Mouse (Mus musculus): ENCODE measurements at regions not wholly inside any gene's neighbourhood (a gene's known extent, or its start where the extent isn't known, plus 50 kb on each side); places are given as distances from the start of the nearest gene placed in this dataset.

DNA sequence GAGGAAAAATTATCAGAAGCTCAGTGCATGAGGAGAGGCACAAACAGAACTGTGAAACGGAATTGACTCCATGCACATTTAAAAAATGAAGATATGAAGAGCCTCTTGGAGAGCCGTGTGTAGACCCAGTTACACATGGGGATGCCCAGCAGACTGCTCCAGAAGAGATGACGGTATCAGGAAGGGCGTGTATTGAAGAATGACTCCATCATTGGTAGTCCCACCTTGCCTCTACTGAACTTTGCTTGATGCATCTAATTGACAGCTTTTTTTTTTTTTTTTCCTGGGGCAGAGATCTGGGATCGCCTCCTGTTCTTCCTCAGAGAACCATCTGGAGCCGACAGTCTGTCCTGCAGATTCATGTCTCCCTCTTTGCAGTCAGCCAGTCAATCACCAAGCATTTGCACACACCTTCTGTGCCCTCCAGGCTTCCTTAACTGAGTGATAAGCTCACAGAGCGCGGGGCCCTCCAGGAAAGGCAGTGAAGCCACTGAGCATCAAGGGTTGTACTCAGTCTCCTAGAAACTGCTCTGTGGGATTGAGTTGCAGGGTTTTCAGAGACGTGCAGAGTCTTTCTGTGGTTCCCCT lies 57.6 kb upstream of the D1Pas1 start:
- DNase-seq (ENCODE audit: inconsistent ontology term): no peak

DNA sequence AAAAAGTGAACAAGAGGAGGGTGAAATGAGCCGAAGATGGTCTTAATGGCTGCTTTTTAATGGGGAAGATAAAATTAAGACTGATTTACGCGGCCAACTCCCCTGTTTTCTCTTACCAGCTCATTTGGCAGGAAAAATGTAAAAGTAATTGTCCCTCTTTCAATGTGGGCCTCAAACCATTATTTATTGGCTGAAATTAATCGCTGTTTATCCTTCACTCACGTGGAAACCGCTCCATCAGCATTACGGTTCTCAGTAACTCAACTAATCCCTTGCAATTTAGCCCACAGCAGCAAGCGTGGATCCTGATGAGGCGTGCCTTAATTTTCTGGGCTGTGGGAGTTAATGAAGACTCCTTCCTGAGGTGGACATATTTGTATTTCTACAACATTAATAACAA lies 58.1 kb upstream of the D1Pas1 start:
- DNase-seq (ENCODE audit: inconsistent ontology term): no peak

DNA sequence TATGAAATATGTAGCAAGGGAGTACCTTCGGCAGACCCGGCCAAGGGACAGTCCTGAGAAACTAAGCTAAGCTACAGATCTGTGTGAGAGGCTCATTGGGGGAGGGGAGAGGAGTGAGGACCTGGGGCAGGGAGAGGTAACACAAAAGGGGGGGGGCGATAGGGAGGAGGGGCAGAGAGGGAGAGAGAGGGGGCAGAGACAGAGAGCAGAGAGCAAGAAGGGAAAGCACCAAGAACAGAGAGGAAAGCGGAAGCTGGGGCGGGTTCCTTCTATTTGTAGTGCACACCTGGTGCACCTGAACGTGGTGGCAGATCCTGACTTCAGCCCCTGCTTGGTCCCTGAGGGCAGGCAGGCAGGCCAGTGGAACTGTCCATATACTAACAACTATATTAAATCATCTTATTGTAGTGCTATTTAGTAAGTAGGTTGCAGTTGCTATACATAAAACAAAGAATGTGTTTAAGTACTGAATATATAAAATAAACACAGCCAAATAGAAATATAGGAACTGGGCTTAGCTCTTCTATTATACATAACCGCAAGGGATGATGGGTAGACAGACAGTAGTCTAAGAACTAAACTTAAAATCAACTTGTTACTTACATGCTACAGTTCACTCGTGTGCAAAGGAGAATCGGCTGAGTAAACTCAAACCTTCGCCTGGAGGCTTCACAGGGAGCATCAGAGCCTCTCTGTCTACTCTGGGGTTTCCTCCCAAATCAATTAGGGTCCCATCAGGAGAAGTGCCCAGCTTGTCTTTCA lies 59.6 kb upstream of the D1Pas1 start:
- no peak for DNase-seq (ENCODE audit: inconsistent ontology term)

DNA sequence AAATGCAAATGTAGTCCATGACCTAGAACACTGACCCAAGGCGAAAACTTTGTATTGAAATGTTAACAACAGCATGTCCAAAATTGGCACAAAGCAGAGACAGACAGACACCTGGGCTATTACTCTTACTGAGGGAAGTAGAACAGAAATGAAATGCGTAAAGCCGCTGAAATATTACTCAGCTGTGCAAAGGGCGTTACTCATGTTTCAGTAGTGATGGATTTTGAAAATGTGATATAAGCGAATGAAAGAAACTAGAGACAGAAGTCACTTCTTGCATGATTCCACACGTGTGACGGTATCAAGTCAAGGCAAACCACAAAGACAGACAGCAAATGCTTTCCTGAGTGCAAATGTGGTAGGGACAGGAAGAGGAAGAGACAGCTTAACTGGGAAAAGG lies 61.3 kb upstream of the D1Pas1 start:
- no peak for DNase-seq (ENCODE audit: inconsistent ontology term)

DNA sequence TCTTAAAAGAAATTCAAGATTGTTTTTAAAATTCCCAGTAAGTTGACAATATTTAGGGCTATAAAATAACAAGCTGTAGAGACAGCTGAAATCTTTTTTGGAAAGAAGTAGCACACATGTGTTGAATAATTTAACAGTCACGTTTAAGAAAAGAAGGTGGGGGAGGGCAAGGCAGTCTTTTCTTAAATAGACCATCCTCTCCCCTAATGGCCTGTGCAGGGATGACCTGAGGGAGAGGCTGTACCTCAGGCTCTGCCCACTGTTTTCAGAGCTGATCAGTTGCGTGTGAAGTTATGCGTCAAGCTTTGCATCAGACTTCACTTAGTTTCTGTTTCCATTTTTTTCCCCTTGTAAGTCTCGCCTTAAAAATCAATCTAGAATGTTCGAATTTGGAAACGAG lies 65.7 kb upstream of the D1Pas1 start:
- no peak for DNase-seq (ENCODE audit: inconsistent ontology term)

DNA sequence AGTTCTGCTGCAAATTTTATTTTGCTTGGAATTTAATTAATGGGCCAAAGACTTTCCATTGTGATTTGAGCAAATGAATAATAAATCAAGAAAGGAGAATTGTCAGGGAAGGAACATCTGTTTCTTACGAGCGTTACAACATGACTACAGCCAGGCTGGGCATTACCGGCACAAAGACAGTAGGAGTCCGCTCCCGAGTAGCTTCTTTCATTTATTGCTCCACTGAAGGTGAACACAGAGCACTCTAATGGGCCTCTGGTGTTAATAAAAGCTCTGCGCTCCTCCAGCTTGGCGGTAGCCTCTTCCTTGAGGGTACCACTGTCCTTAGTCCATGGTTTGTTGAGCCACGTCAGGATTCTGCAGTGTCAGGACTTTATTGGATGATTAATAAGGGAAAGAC lies 69.0 kb upstream of the D1Pas1 start:
- DNase-seq (ENCODE audit: inconsistent ontology term): no peak

DNA sequence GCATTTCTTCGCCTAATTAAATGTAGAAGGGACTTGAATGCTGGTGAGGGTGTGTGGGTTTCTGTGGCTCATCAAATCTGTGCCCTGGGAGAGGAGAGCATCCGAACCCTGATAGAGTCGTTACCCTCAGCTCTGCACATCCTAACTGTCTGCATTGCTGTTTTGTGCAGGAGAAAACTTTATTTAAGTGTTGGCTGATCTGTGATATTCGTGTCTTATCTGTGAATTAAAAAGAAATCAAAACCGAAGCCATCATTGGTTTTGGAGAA lies 77.7 kb upstream of the D1Pas1 start:
- no peak for DNase-seq (ENCODE audit: inconsistent ontology term)

DNA sequence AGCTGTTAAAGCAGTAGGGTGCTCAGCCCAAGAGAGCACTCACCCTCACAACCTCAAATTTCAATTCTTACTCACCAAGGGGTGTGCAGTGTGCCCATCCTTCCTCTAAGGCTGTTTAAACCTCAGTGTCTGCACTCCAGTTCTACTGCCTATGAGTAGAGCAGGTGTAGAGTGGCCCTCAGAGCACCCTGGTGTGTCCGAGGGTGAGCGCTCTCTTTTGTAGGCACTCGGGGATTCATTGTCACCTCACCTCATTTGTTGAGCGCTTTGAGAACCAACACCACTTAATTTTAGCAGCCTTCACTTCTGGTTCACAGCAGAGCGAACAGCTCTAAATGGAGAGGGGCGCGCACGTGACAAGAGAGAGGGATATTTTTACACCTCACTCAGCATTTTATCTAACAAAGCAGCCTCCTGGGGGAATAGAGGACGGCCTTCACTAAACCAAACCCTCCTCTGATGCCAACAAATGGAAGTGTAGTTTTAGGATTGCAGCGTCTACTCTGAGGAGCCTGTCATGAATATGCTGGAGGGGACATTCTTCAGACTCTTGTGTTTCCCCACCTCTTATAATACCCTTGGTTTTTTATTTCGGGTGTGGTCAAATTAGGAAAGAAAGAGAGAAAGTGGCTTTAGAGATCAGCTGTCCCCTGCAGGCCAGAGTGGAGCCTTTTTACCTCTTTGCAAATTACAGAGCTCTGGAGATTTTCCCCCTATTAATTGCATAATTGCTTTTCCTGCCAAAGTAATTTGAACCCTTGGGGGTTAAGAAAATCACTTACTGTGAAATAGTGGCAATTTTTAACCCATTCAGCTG lies 78.2 kb upstream of the D1Pas1 start:
- no peak for DNase-seq (ENCODE audit: inconsistent ontology term)

DNA sequence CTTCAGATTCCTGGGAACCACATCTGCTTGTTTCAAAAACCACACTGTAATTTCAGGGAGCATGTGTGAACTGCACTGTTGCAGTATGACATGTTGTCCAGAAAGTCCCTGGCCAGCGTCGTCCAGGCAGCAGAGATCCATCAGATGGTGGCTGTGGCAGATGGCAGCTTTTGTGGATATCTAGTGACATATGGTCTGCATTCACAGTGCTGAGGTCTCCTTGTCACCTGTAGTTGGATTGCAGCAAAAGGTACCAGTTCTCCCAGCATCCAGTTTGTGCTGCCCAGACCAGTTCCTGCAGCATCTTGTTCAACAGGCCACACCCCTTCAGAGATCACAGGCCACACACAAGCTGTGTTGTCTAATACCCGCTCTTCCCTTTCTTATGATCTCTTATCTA lies 80.1 kb upstream of the D1Pas1 start:
- no peak for DNase-seq (ENCODE audit: inconsistent ontology term)

DNA sequence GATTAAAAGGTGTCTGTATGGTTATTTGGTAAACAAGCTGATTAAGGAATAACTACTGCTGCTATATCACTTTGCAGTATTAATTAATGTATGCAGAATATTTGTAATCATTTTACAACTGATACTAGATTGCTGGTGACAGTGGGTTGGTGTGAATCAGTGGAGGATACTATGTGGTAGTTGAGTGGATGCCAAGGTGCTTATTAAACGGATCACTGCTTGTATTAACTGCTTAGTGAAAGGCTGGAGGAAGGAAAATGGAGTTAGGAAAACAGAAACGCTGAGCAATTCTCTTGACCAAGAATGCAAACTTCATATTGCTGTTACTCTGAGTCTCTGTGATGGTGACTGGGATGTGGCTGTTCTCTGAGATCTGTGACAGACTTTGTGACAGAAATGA lies 86.8 kb upstream of the D1Pas1 start:
- peak; percentile 50 for DNase-seq (ENCODE audit: inconsistent ontology term)

DNA sequence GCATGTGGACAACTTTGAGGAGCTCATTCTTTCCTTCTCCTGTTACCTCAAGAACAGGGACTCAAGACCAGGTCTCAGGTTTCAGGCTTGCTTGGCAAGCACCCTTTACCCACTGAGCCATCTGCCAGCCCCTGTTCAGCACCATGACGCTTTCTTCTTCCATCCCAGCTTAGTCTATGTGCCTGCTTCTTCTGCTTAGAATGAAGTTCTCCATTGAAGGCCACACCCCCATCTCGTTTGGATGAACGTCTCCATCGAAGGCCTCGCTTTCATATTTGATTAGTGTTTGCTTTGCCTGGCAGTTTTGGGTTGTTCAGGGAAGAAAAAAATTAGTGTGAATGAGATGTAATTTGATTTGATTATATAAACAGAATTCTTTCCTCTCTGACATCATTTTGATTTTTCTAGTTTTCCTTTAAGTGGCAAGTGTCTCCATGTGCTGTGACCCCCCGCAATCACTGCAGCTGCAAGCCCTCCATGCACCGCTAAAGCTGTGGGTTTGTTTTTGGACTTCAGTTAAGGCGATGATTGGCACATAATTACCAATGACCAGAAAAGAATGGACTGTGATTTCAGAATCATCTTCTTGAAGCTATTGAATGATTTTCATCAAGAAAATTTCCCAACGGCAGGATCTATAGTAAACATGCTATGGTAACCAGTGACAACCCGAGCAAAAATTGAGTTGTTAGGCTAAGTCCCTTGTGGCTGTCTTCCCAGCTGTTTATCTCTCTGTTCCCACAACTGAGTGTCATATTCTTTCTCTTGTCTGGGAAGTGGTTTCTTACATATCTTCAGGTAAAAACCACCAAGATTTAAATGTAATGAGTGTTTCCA lies 106.4 kb upstream of the D1Pas1 start:
- no peak for DNase-seq (ENCODE audit: inconsistent ontology term)

DNA sequence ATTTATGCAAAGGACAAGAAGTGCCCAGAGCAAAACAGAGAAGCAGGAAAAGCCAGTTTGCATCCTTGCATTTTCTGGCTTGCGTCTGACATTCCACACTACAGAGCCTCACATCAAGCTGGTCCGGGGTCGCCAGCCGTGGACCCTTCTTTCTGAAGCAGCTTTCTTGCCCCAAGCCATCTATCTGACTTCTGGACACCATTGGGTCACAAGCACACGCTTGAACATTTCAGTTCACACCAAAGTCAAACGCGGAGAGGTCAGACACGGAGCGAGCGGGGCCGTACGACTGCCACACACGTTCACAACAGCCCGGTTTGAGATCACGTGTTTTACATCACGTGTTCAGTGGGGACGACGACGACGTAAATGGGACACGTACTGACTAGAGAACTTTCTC lies 108.9 kb upstream of the D1Pas1 start:
- no peak for DNase-seq (ENCODE audit: inconsistent ontology term)

DNA sequence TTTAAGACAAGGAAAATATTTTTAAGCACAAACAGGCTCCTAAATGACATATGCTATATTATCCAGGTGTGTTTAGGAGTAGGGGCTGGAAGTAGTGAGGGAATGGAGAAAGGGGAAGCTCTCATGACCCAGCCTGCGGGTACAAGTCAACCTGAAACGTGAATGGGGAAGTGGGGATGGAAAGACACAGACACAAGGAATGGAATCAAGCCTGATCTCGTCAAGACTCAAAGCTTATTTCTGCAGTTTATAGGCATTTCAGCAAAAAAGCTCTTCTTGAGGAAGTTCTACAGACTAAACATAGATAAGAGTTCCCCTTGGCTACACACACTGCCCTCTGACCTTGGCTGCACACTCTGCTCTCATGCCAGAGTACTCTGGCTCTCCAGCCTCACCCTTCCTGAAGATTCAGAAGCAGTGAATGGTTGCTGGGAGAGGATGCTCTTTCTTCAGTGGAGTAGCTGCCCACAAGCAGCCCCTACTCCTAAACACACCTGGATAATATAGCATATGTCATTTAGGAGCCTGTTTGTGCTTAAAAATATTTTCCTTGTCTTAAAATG lies 106.4 kb upstream of the Rrp15 start:
- DNase-seq (ENCODE audit: inconsistent ontology term): no peak

DNA sequence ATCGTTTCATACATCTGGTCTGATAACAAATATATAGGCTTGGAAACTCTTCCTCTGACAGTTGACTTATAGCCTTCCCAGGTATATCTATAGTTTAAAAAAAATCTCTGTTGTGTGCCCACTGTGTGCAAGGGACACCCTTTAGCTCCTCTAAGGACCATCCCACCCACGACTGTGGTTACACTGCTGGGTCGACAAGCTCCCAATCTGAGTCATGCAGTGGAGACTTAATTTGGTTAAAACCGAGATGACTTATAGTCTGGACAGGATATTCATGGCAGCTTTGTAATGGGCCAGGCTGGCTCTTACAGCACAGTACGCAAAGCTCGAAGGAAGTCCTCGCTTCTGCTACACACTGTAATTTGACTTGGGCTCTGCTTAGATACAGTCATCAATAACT lies 96.1 kb upstream of the Rrp15 start:
- no peak for DNase-seq (ENCODE audit: inconsistent ontology term)

DNA sequence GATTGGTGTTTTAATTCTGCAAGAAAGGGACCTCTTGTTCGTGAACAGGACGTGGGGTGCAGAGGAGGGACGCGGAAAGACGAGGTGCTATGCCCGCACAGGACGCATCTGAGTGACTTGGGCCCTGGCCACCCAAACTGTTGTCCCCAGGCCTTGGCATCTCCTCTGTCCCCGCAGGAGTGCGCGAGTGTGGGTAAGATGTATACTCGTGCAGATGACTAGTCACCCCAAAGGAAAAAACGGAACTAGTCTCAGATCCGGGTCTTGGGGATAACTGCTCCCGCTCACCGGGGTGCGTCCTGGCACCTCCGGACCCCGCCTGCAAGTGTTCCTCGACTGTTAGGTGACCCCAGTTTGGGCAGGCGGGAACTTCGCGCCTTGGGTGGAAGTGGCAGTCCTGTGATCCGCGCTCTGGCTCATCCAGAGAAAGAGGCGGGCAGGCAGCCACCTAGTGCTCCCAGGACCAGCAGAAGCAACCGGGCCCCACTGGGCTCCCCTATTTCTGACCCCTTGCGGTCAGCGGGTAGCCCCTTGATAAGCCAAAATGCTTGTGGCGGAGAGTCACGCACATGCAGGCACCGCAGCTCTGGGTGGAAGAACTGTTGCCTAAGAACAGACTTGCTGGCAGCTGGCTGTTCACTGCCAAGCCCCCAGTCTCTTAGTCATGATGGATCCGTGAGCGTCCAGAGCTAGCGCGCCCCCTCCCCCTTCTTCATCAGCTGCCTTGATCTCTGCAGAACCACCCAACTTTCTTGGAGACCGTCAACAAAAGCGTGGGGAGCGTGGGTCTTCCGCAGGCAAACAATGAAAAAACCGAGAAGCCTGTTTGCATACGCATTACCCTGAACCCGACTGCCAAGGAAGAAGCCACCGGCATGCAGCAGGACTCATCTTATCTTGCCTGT lies 85.0 kb upstream of the Rrp15 start:
- peak; percentile 61 for DNase-seq (ENCODE audit: inconsistent ontology term)

DNA sequence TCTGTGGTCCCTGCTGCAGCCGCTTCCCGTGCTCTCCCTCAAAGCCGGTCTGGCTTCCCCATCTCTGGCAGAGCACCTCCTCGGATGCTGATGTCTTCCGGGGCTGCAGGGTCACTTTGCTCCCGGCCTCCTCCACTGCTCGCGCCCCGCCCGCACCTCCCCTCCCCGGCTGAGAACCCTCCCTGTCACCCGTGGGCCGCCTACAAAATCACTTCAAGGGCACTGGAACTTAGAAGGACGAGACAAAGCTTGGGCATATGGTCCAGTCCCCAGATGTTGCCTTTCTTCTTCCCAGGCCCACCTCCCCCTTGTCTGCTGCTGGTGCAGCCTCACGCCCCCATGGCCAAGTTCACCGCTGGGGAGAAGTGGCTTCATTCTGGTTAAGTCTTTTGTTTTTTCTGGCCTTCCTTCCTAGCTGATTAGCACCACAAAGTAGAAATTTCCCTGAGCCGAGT lies 84.3 kb upstream of the Rrp15 start:
- peak; percentile 35 for DNase-seq (ENCODE audit: inconsistent ontology term)

DNA sequence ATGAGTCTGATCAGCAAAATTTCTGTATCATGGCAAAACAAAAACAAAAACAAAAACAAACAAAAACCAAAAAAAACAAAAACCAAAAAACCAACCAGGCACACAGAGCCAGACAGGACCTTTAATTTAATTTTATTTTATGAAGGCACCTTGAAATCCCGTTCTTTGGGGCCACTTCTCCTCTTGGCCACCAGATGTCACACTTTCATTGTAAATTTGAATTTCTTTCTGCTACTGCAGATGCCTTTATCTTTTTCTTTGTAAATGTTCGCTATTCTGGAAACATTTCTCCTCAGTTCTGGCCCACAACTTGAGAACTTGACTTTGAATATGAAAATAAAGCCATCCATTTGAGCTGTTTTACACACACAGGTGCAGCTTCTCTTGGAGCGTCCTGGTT lies 78.6 kb upstream of the Rrp15 start:
- peak; percentile 60 for DNase-seq (ENCODE audit: inconsistent ontology term)

DNA sequence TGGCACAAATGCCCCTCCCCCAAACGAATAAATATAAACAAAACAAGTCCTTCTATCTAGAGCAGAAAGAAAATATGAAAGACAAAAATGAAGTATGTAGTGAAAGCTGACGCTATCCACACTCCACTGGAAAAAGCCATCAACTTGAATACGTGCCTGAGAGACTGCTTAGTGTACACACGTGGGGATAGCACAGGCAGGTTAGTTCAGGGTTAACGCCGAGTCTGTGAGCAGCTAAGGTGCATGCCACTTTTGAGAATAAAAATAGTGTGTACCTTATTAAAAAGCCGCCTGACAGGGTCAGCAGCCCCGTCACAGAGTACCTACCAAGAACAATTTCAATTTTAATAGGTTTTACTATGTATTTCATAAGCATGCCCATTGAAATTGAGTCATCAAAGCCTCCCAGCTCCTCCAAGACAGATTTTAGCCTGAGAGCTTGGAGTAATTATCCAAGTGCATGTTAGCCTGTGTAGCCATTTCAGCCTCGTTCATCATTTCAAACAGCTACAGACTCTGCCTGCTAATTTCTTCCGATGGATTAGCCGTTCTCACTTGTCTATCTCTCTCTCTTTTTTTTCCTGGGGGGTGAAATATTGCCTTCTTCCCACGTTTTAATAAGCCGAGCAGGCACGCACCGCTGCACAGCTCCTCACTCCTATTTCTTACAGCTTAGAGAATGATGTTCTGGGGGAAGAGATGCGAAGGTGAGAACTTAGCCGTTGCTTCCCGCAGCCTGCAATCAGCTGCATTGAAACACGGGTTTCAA lies 59.2 kb upstream of the Rrp15 start:
- DNase-seq (ENCODE audit: inconsistent ontology term): peak; percentile 1

DNA sequence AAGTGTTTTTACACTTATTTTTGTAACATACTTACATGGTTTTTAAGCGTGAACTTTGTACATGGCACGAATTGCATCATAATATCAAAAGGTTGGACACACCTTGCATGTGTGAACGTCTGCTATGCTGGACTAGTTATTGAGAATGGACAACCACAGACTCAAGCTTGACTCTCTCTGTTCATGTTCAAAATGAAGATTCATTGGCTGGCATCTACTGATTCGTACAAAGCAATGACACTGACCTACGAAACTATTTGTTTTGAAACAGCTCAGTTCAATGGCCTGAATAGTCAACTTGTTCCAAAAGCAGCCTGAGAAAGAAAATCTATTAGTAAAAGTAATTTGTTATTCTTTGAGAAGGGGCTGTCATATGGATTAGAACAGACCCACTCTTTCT lies 55.3 kb upstream of the Rrp15 start:
- DNase-seq (ENCODE audit: inconsistent ontology term): no peak

Measured in Muller cell, postnatal 12 days (primary cell).